Mouse (Mus musculus) cerebellum, adult 11 months (tissue): ENCODE measurements at regions not wholly inside any gene's neighbourhood (a gene's known extent, or its start where the extent isn't known, plus 50 kb on each side); places are given as distances from the start of the nearest gene placed in this dataset.

Source experiments
- DNase-seq: peaks from one replicate; pipeline ENCODE4 v3.0.0; 2022

GRCm38 (mm10) chr12:77179138-77179537, 58.8 kb upstream of the Fut8 start:
- no peak for DNase-seq

- DNase-seq = no peak
Observed at GRCm38 (mm10) chr12:77177811-77178578, 59.9 kb upstream of the Fut8 start.

- DNase-seq = no peak
Observed at GRCm38 (mm10) chr12:77177303-77177702, 60.6 kb upstream of the Fut8 start.

DNA sequence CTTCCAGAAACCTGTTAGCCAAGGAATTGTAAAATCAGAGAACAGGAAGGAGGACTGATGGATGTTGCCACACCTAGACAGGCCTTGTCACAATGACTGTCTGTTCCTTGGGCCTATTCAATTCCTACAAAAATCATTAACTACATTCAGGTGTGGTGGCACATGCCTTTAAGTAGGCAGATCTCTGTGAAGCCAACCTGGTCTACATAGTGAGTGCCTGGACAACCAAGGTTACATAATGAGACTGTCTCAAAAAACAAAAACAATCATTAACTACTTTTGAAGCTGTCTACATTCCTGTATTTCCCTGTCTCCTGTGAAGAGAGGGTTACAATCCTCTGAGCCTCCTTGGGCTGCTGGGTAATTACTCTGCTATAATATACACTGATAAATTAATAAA, 63.9 kb upstream of the Fut8 start:
- DNase-seq = no peak

DNA sequence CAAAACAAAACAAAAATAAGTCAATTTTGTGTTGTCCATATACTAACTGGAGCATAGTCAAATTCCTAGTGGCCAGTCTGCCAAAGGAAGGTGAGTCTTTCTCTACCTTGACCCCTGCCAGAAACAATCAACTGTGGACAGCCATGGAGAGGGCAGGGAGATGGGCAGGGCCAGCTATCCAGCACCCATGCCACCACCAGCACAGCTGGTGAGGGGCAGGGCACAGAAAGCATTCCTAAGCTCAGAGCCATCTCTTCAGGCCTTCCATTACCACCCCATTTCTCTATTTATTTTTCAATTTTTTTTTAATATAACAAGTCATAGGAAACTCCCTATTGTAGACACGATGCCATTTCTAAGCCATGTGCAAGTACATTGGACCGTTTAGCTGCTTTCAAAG, 65.4 kb upstream of the Fut8 start:
- DNase-seq = no peak

GRCm38 (mm10) chr12:77170257-77170656, 67.7 kb upstream of the Fut8 start:
- DNase-seq = no peak

DNA sequence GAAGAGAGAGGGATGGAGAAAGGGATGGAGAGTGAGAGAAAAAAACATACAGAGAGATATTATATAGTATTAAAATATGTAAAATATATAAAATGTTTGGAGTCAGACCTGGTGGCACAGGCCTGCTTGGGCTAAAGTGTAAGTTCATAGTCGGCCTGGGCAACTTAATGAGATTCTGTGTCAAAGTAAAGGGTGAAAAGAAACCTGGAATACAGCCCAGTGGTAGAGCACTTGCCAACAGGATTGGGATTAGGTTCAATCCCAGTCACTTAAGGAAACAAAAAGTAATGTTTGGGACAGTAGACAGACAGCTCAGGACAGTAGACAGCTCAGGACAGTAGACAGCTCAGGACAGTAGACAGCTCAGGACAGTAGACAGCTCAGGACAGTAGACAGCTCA, 69.6 kb upstream of the Fut8 start:
- DNase-seq = no peak

DNA sequence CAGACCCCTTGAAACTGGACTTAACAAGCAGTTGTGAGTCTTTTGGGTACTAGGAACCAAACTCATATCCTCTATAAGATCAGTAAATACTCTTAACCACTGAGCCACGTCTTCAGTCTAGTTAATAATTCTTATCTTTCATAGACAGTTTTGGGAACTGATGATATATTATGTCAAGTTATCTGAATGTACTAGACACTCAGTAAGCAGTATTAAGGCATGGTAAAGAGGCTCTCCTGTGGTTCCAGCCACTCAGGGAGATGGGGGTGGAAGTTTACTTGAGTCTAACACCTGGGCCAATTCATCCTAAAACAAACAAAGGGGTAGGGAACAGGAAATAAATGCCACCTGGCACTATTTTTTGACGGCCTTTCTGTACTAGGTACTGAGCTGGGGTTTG, 81.2 kb upstream of the Fut8 start:
- no peak for DNase-seq

DNA sequence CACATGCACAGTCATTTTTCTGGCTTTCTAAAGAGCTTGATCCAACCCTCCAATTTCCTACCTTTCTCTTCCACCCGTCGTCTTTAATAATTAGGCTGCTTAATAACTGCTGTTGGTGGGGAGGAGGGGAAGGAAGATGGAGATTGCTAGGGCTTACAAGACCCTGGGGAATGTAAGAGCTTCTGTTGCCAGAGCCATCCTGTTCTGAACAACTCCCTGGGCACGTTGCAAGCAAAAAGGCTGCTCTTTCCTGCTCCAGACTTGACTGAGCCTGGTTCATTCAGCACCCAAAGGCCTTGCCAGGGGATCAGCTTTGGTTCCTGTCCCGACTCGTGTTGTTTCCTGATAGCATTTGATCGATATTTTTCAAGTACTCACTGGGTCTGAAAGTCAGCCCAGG, 82.3 kb upstream of the Fut8 start:
- DNase-seq = no peak

DNA sequence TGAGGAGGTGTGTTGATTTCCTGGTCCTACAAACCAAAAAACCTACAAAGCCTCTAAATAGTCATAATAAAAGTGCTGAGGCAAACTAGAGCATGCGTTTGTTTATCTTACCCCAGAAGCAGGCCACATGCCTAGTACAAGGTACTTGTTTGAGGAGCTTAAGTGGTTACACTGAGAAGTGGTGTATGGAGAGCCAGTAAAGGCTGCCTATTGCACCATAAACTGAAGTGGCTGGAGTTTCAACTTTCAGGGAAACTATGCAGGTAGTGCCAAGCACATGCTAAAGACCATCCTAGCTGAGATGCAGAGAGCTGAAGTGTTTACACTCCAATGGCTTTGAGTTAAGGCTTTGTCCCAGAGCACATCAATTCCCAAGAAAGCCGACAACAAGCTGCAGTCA, 86.5 kb upstream of the Fut8 start:
- no peak for DNase-seq

DNA sequence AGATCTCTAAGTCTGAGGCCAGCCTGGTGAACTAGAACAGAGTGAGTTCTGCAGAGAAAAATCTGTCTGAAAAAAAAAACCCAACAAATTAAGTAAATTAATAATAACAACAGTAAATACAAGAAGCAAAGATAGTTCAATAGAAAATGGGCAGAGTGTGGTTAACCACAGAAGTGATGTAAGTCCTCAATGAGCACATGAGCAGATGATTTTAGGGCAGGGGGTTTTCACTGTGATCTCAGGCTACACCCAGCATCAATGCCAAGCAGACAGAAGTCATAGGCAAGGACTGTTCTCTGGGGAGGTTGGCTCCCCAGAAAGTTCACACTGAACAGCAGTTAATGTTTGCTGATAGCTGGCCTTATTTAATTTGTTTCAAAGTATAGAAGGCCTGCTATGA, 88.1 kb upstream of the Fut8 start:
- no peak for DNase-seq

DNA sequence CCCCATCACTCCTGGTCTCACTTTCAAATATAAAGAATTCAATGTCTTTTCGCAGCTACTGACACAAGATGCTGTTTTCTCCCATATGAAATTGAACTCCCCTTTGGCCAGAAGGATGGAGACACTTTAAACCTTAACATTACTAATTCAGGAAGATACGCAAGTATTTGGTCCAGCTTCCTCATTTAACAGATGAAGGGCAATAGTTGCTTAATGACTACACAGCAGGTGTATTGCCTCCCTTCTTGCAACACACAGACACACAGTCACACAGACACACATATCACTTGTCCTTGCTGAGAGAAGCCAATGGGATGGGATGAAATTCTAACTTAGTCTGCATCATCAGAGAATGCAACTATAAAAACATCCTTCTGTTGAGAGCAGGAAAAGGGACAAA, 89.8 kb upstream of the Fut8 start:
- no peak for DNase-seq

DNA sequence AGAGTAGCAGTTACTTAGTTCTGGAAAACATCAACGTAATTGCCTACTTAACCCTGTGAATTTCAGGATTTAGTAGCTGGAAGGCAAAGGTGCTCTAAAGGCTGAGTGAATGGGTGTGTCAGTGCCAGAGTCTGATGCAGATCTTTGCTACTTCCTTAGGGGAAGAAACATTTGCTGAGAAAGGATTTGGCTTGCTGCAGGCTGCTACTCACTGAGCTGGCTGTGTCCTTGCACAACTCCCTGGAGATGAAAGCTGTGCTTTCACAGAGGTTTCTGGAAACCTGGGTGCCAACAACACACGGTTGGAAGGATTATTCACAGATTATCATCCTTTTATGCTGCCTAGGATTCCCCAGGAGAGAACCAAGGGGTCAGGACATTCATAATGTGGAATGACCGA, 94.0 kb upstream of the Fut8 start:
- DNase-seq = no peak

GRCm38 (mm10) chr12:77143521-77143920, 94.4 kb upstream of the Fut8 start:
- no peak for DNase-seq

GRCm38 (mm10) chr12:77143105-77143504, 94.8 kb upstream of the Fut8 start:
- no peak for DNase-seq

DNA sequence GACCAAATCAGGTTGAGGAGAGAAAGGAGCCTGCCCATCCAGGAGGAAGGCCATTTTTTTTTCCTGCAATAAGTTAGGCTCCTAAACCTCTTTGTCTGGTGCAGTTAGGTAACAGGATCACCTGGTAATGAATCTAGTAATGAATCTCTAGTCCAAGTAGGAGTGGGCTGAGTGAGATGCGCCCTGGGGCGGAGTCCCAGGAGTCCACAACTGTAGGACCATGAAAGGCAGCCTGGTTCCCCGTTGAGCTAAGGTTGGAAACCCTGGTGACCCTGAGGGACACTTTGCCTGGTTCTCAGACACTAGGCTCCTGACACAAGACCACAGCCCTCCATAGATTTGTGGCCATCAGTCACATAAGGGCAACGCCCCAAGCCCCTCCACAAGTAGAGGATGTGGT, 95.7 kb upstream of the Fut8 start:
- no peak for DNase-seq

- no peak for DNase-seq
Observed at GRCm38 (mm10) chr12:77141260-77142201, 96.4 kb upstream of the Fut8 start.

GRCm38 (mm10) chr12:77140656-77141055, 97.3 kb upstream of the Fut8 start:
- DNase-seq = no peak

DNA sequence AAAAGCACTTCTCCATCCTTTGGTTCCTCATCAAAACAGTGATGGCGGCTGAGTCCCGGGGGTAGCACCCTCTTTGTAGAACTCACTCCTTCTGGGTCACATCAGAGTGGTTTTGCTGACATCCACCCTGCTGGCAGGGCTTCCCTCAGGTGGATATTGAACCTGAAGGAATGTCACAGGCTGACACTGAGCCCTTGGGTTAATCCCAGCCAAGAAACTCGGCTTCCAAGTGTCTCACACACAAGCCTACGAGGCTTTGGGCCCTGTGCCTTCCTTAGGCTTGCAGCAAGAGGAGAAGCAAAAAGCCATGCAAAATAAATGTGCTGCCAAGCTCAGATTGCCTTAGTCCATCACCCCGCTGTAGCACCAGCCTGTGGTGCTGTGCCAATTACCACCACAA, 97.8 kb upstream of the Fut8 start:
- DNase-seq = no peak

GRCm38 (mm10) chr12:77139718-77140117, 98.2 kb upstream of the Fut8 start:
- no peak for DNase-seq

GRCm38 (mm10) chr12:77138506-77139201, 99.3 kb upstream of the Fut8 start:
- DNase-seq = no peak

- no peak for DNase-seq
Observed at GRCm38 (mm10) chr12:77137291-77137830, 100.6 kb upstream of the Fut8 start.

DNA sequence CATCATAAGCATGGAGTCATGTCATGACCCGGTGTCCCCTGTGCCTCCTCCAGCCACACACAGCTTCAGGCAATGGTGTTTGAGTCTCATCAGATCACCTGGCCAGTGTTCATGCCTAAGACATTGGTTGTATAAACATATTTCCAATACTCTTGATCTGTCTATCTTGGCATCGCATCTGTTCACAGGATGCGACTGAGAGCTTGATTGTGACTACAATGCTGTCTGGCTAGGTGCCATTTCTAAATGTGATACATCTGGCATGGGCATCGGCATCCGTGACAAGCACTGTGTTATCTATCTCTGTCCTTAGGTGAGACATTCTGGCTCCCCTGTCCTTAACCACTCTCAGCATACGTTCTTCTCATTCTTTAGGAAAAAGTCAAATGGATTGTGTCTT, 102.3 kb upstream of the Fut8 start:
- no peak for DNase-seq
